Mouse (Mus musculus): ENCODE measurements around the gene Gm20388. TPM values are rescaled to one million over a fixed set of nuclear protein-coding genes. Genes with fewer than 3 reads are reported as not detected.
A peak's percentile ranks its signal among the peaks of the same experiment; 100 is the strongest.
"Not testable (repeated sequence)": the region's sequence is repeated elsewhere in the genome, so short reads cannot be mapped to it uniquely, and the experiment has no call there.

Gene Gm20388
- polyA plus RNA-seq, 1 experiment from 2014 or later, result 8.3 TPM

DNA sequence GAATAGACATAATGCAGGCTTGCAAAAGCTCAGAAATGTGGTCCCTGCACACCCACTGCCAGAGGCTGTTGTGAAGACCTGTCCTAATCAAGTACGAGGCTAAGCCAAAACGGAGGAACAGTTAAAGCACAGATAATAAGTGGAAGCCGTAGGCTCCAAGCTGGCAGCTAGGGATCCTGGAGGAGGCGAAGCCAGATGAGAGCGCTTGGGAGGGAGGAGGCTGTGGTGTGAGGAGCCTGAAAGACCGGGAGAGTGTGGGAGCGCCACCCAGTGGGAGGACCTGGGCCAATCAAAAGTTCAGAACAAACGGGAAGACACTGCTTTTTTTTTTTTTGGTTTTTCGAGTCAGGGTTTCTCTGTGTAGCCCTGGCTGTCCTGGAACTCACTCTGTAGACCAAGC lies 3280.0 kb downstream of the Gm20388 start:
- peak; percentile 90 for DNase-seq (ENCODE audit: low spot score)
- Histone ChIP-seq H3K36me3 (ENCODE audit: control insufficient read depth, insufficient read depth, low read length) (no peaks in the 10 kb centered on the region), H3K4me2 (ENCODE audit: low read length) (peak overlapping the region; percentile 12; the same call in 1 of the 2 replicates), H3K4me3 (ENCODE audit: low read depth, low read length) (no peak overlapping the region), H3K27ac (ENCODE audit: low read depth) (no peak overlapping the region), H3K9me3 (ENCODE audit: control insufficient read depth, low read length) (no peaks in the 10 kb centered on the region), H3K4me1 (replicated peaks; ENCODE audit: control insufficient read depth, insufficient read depth, low read length) (peaks cover 9% of the 10 kb centered on the region), H3K27me3 (replicated peaks; ENCODE audit: control insufficient read depth, insufficient read depth, low read length) (no peaks in the 10 kb centered on the region), H3K9ac (ENCODE audit: low read length) (0 out of 2 replicates have a peak overlapping the region, but pooled peaks have one; percentile 22)
- WGBS, result 3% methylated on average over 9 of the region's 9 CpGs
- no peak; the same call in 1 of the 2 replicates for ATAC-seq (replicated peaks; ENCODE audit: low FRiP score, low TSS enrichment, low read depth)

DNA sequence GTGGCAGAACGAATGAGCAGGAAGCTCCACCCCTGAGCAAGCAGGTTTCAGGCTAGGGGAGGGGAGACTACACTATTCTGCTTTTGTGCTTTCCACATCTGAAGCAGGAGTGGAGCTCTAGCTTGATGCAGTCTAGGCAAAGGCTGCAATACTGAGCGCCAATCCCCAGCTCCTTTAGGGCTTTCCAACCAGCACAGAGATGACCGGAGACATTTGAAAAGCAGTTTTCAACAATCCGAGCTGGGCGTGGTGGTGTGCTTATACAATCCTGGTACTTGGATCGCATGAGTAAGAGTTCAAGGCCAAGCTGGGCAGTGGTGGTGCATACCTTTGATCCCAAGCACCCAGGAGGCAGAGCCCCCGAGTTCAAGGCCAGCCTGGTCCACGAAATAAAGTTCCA lies 3281.3 kb downstream of the Gm20388 start:
- DNase-seq (ENCODE audit: low spot score) (peak; percentile 54), ATAC-seq (replicated peaks; ENCODE audit: low FRiP score, low TSS enrichment, low read depth) (no peak)
- no peak overlapping the region for H3K9ac ChIP-seq (ENCODE audit: low read length)
- no peaks in the 10 kb centered on the region for H3K9me3 ChIP-seq (ENCODE audit: control insufficient read depth, low read length)
- no peak overlapping the region for H3K27ac ChIP-seq (ENCODE audit: low read depth)
- H3K4me2 ChIP-seq (ENCODE audit: low read length), result no peak overlapping the region
- no peak overlapping the region for H3K4me3 ChIP-seq (ENCODE audit: low read depth, low read length)
- H3K27me3 ChIP-seq (replicated peaks; ENCODE audit: control insufficient read depth, insufficient read depth, low read length), result no peaks in the 10 kb centered on the region
- WGBS, result 57% methylated on average over 7 of the region's 8 CpGs
- H3K36me3 ChIP-seq (ENCODE audit: control insufficient read depth, insufficient read depth, low read length), result no peaks in the 10 kb centered on the region
- no peaks in the 10 kb centered on the region for H3K4me1 ChIP-seq (replicated peaks; ENCODE audit: control insufficient read depth, insufficient read depth, low read length)

DNA sequence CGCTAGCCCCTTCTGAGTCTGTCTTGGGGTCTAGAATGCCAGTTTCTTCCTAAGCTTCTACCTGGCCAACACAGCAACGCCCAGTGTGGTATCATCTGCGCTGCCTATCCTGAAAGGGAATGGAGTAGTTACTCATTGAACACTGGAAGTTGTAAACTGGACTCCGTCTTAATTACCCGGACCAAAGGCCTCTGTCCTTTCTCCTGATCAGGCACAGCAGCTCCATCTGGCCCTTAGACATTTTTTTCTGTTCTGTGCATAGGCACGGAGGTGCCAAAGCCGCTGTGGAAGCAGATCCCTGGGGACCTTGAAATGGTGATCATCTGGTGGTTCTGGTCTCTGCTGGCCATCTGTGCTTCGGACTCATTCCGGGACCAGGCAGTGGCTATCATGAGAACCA lies 3283.1 kb downstream of the Gm20388 start:
- Histone ChIP-seq H3K27ac (ENCODE audit: low read depth) (no peak overlapping the region), H3K27me3 (replicated peaks; ENCODE audit: control insufficient read depth, insufficient read depth, low read length) (no peaks in the 10 kb centered on the region), H3K4me2 (ENCODE audit: low read length) (no peak overlapping the region), H3K4me3 (ENCODE audit: low read depth, low read length) (no peak overlapping the region), H3K9ac (ENCODE audit: low read length) (no peak overlapping the region), H3K9me3 (ENCODE audit: control insufficient read depth, low read length) (no peaks in the 10 kb centered on the region), H3K36me3 (ENCODE audit: control insufficient read depth, insufficient read depth, low read length) (no peaks in the 10 kb centered on the region), H3K4me1 (replicated peaks; ENCODE audit: control insufficient read depth, insufficient read depth, low read length) (no peaks in the 10 kb centered on the region)
- no peak for ATAC-seq (replicated peaks; ENCODE audit: low FRiP score, low TSS enrichment, low read depth)
- WGBS, result 82% methylated on average over 9 of the region's 9 CpGs
- DNase-seq (ENCODE audit: low spot score), result no peak

DNA sequence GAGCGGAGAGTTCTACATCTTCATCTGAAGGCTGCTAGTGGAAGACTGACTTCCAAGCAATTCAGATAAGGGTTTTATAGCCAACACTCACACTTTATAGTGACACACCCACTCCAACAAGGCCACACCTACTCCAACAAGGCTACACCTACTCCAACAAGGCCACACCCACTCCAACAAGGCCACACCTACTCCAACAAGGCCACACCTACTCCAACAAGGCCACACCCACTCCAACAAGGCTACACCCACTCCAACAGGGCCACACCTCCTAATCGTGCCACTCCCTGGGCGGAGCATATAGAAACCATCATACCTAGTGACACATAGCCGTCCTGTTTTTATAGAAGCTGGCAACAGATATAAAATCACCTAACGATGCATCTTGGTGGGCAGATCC lies 3286.4 kb downstream of the Gm20388 start:
- H3K4me3 ChIP-seq (ENCODE audit: low read depth, low read length); H3K4me2 ChIP-seq (ENCODE audit: low read length); H3K4me1 ChIP-seq (replicated peaks; ENCODE audit: control insufficient read depth, insufficient read depth, low read length); H3K27me3 ChIP-seq (replicated peaks; ENCODE audit: control insufficient read depth, insufficient read depth, low read length); H3K27ac ChIP-seq (ENCODE audit: low read depth); H3K9ac ChIP-seq (ENCODE audit: low read length); H3K9me3 ChIP-seq (ENCODE audit: control insufficient read depth, low read length); H3K36me3 ChIP-seq (ENCODE audit: control insufficient read depth, insufficient read depth, low read length); DNase-seq (ENCODE audit: low spot score); ATAC-seq (replicated peaks; ENCODE audit: low FRiP score, low TSS enrichment, low read depth): not testable (repeated sequence)
- 74% methylated on average over 5 of the region's 5 CpGs for WGBS

DNA sequence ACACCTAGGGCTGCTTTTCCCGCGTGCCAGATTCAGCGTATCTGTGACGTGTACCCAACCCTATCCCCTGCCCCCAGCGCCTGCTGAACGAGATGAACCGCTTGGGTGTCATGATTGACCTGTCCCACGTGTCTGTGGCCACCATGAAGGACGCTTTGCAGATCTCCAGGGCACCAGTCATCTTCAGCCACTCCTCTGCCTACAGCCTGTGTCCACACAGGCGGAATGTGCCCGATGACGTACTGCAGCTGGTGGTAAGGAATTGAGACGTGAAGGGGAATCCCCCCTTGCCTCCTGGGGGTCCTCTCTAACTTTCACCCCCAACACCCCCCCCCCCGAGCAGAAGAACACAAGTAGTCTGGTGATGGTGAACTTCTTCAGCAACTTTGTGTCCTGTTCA lies 3289.2 kb downstream of the Gm20388 start:
- Histone ChIP-seq H3K36me3 (ENCODE audit: control insufficient read depth, insufficient read depth, low read length) (no peaks in the 10 kb centered on the region; the same call in 1 of the 2 replicates), H3K4me3 (ENCODE audit: low read depth, low read length) (no peak overlapping the region), H3K27ac (ENCODE audit: low read depth) (no peak overlapping the region), H3K9ac (ENCODE audit: low read length) (no peak overlapping the region), H3K27me3 (replicated peaks; ENCODE audit: control insufficient read depth, insufficient read depth, low read length) (no peaks in the 10 kb centered on the region), H3K9me3 (ENCODE audit: control insufficient read depth, low read length) (no peaks in the 10 kb centered on the region), H3K4me1 (replicated peaks; ENCODE audit: control insufficient read depth, insufficient read depth, low read length) (no peaks in the 10 kb centered on the region), H3K4me2 (ENCODE audit: low read length) (no peak overlapping the region)
- DNase-seq (ENCODE audit: low spot score) (no peak), ATAC-seq (replicated peaks; ENCODE audit: low FRiP score, low TSS enrichment, low read depth) (no peak)
- 58% methylated on average over 14 of the region's 14 CpGs for WGBS

GRCm38 (mm10) chr8:123202288-123202687 lies 3291.6 kb downstream of the Gm20388 start:
- H3K9ac ChIP-seq (ENCODE audit: low read length), result no peak overlapping the region
- H3K36me3 ChIP-seq (ENCODE audit: control insufficient read depth, insufficient read depth, low read length), result peaks cover 20% of the 10 kb centered on the region
- H3K27me3 ChIP-seq (replicated peaks; ENCODE audit: control insufficient read depth, insufficient read depth, low read length), result no peaks in the 10 kb centered on the region
- peak; percentile 95 for DNase-seq (ENCODE audit: low spot score)
- 30% methylated on average over 5 of the region's 5 CpGs for WGBS
- H3K4me2 ChIP-seq (ENCODE audit: low read length), result no peak overlapping the region
- no peak overlapping the region for H3K4me3 ChIP-seq (ENCODE audit: low read depth, low read length)
- no peaks in the 10 kb centered on the region for H3K4me1 ChIP-seq (replicated peaks; ENCODE audit: control insufficient read depth, insufficient read depth, low read length)
- H3K9me3 ChIP-seq (ENCODE audit: control insufficient read depth, low read length), result no peaks in the 10 kb centered on the region
- no peak overlapping the region for H3K27ac ChIP-seq (ENCODE audit: low read depth)
- no peak for ATAC-seq (replicated peaks; ENCODE audit: low FRiP score, low TSS enrichment, low read depth)

- no peak overlapping the region for H3K4me2 ChIP-seq (ENCODE audit: low read length)
- no peak overlapping the region for H3K9ac ChIP-seq (ENCODE audit: low read length)
- no peaks in the 10 kb centered on the region for H3K27me3 ChIP-seq (replicated peaks; ENCODE audit: control insufficient read depth, insufficient read depth, low read length)
- H3K36me3 ChIP-seq (ENCODE audit: control insufficient read depth, insufficient read depth, low read length), result peaks cover 33% of the 10 kb centered on the region
- no peak overlapping the region for H3K4me3 ChIP-seq (ENCODE audit: low read depth, low read length)
- no peak overlapping the region for H3K27ac ChIP-seq (ENCODE audit: low read depth)
- no peaks in the 10 kb centered on the region for H3K9me3 ChIP-seq (ENCODE audit: control insufficient read depth, low read length)
- no peak for DNase-seq (ENCODE audit: low spot score)
- no peak for ATAC-seq (replicated peaks; ENCODE audit: low FRiP score, low TSS enrichment, low read depth)
- 81% methylated on average over 3 of the region's 3 CpGs for WGBS
- H3K4me1 ChIP-seq (replicated peaks; ENCODE audit: control insufficient read depth, insufficient read depth, low read length), result no peaks in the 10 kb centered on the region
Measured at GRCm38 (mm10) chr8:123203571-123203970, 3292.9 kb downstream of the Gm20388 start.

- H3K27ac ChIP-seq (ENCODE audit: low read depth), result no peak overlapping the region
- H3K4me2 ChIP-seq (ENCODE audit: low read length), result peak overlapping the region; percentile 95
- ATAC-seq (replicated peaks; ENCODE audit: low FRiP score, low TSS enrichment, low read depth) (no peak), DNase-seq (ENCODE audit: low spot score) (no peak)
- WGBS, result 44% methylated on average over 10 of the region's 10 CpGs
- H3K27me3 ChIP-seq (replicated peaks; ENCODE audit: control insufficient read depth, insufficient read depth, low read length), result no peaks in the 10 kb centered on the region
- H3K4me3 ChIP-seq (ENCODE audit: low read depth, low read length), result peak overlapping the region; percentile 77
- peaks cover 17% of the 10 kb centered on the region for H3K4me1 ChIP-seq (replicated peaks; ENCODE audit: control insufficient read depth, insufficient read depth, low read length)
- no peaks in the 10 kb centered on the region for H3K9me3 ChIP-seq (ENCODE audit: control insufficient read depth, low read length)
- H3K36me3 ChIP-seq (ENCODE audit: control insufficient read depth, insufficient read depth, low read length), result peaks cover 34% of the 10 kb centered on the region
- H3K9ac ChIP-seq (ENCODE audit: low read length), result peak overlapping the region; percentile 96
Measured at GRCm38 (mm10) chr8:123211876-123212275, 3301.2 kb downstream of the Gm20388 start.

DNA sequence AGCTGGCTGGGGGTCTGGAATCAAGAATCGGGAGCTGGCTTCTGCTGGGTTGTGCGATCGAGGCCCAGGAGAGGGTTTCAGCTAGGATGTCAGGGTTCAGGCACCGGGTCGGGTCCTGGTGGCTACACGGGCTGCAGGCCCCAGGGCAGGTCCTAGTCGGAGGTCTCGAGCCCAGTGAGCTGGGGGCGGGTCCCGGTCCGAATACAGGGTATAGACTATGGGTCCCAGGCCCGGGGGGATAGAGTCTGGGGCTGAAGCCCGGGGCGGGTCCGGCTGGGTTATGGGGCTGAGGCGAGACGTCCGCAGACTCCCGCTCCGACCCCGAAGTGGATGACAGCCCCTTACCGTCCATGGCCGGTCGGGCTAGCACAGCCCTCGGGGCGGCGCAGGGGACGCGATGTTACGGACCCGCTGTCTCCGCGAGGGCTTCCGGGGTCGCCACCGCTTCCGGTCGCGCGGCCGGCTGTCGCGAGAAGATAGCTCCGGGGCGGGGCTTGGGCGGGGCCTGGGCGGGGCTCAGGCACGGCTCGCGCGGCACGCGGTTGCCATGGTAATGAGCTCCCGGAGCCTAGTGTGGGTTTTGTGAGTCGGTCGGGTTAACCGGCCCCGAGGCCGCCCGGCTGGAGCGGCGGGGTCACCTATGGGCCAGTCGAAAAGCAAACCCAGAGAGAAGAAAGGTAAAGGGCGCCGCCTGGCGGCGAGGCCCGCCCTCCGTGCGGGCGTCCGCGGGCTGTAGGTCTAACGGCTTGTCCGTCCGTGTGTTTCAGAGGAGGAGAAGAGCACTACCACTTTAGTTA lies 3301.9 kb downstream of the Gm20388 start, which contains the start of the genes Chmp1a and Spata33:
TSS of gene Chmp1a (minus strand) at position 443 of the 797 bp plus-strand sequence.
TSS of gene Spata33 (plus strand) at position 512 of the 797 bp plus-strand sequence.
- peak within 1 kb of the TSS; percentile 96 for H3K9ac ChIP-seq (ENCODE audit: low read length)
- no peaks in the 10 kb centered on the region for H3K9me3 ChIP-seq (ENCODE audit: control insufficient read depth, low read length)
- DNase-seq (ENCODE audit: low spot score) (peak; percentile 98), ATAC-seq (replicated peaks; ENCODE audit: low FRiP score, low TSS enrichment, low read depth) (peak; percentile 91)
- peak within 1 kb of the TSS; percentile 77 for H3K4me3 ChIP-seq (ENCODE audit: low read depth, low read length)
- H3K27ac ChIP-seq (ENCODE audit: low read depth), result peak within 1 kb of the TSS; percentile 29; the same call in 1 of the 2 replicates
- peaks cover 27% of the 10 kb centered on the region for H3K36me3 ChIP-seq (ENCODE audit: control insufficient read depth, insufficient read depth, low read length)
- H3K27me3 ChIP-seq (replicated peaks; ENCODE audit: control insufficient read depth, insufficient read depth, low read length), result no peaks in the 10 kb centered on the region
- 1% methylated on average over 76 of the region's 76 CpGs for WGBS
- H3K4me2 ChIP-seq (ENCODE audit: low read length), result peak within 1 kb of the TSS; percentile 95
- H3K4me1 ChIP-seq (replicated peaks; ENCODE audit: control insufficient read depth, insufficient read depth, low read length), result peaks cover 17% of the 10 kb centered on the region
